Mouse (Mus musculus): ENCODE results near the gene Map2k7.

Gene Map2k7

GRCm38 (mm10) chr8:4238434-4239192 lies at the start of gene Map2k7, which contains the start of gene Gm49320:
Map2k7 (plus strand) TSS chr8:4238740.
Gm49320 (plus strand) TSS chr8:4238865.
- peak; percentile 96 for DNase-seq (ENCODE audit: extremely low spot score, low read depth, low spot score)

GRCm38 (mm10) chr8:4189031-4189722 lies 49.4 kb upstream of the Map2k7 start:
- no peak for DNase-seq (ENCODE audit: extremely low spot score, low read depth, low spot score)

- no peak for DNase-seq (ENCODE audit: extremely low spot score, low read depth, low spot score)
These were observed 46.2 kb upstream of the Map2k7 start for GRCm38 (mm10) chr8:4192305-4192704.

GRCm38 (mm10) chr8:4192807-4193587 lies 45.5 kb upstream of the Map2k7 start:
- DNase-seq (ENCODE audit: extremely low spot score, low read depth, low spot score), result peak; percentile 33

GRCm38 (mm10) chr8:4193588-4193894 lies 45.0 kb upstream of the Map2k7 start:
- DNase-seq (ENCODE audit: extremely low spot score, low read depth, low spot score), result no peak

- DNase-seq (ENCODE audit: extremely low spot score, low read depth, low spot score), result no peak
These were observed 37.2 kb upstream of the Map2k7 start for GRCm38 (mm10) chr8:4201321-4201720.

GRCm38 (mm10) chr8:4205246-4206123 lies 33.1 kb upstream of the Map2k7 start:
- no peak for DNase-seq (ENCODE audit: extremely low spot score, low read depth, low spot score)

- no peak for DNase-seq (ENCODE audit: extremely low spot score, low read depth, low spot score)
These were observed 32.1 kb upstream of the Map2k7 start for GRCm38 (mm10) chr8:4206182-4207015.

- DNase-seq (ENCODE audit: extremely low spot score, low read depth, low spot score), result no peak
These were observed 31.6 kb upstream of the Map2k7 start for GRCm38 (mm10) chr8:4207016-4207350.

GRCm38 (mm10) chr8:4211097-4211496 lies 27.4 kb upstream of the Map2k7 start:
- DNase-seq (ENCODE audit: extremely low spot score, low read depth, low spot score), result no peak

GRCm38 (mm10) chr8:4212809-4213209 lies 25.7 kb upstream of the Map2k7 start:
- no peak for DNase-seq (ENCODE audit: extremely low spot score, low read depth, low spot score)

GRCm38 (mm10) chr8:4213210-4214005 lies 25.1 kb upstream of the Map2k7 start:
- DNase-seq (ENCODE audit: extremely low spot score, low read depth, low spot score), result no peak

GRCm38 (mm10) chr8:4214006-4214980 lies 24.2 kb upstream of the Map2k7 start:
- DNase-seq (ENCODE audit: extremely low spot score, low read depth, low spot score), result no peak

- DNase-seq (ENCODE audit: extremely low spot score, low read depth, low spot score), result no peak
These were observed 22.2 kb upstream of the Map2k7 start for GRCm38 (mm10) chr8:4216296-4216695.

GRCm38 (mm10) chr8:4216791-4217621 lies 21.5 kb upstream of the Map2k7 start, which contains the start of gene Prr36:
Prr36 (minus strand) TSS chr8:4217459.
- DNase-seq (ENCODE audit: extremely low spot score, low read depth, low spot score), result no peak

- no peak for DNase-seq (ENCODE audit: extremely low spot score, low read depth, low spot score)
These were observed 18.9 kb upstream of the Map2k7 start for GRCm38 (mm10) chr8:4219617-4220016.

- DNase-seq (ENCODE audit: extremely low spot score, low read depth, low spot score), result no peak
These were observed 16.5 kb upstream of the Map2k7 start for GRCm38 (mm10) chr8:4222059-4222458.
